Mouse (Mus musculus) urinary bladder, postnatal 14 days (tissue): Measurements from ENCODE around the gene Ppil2.

Experiments used
- DNase-seq: peaks from one replicate; pipeline ENCODE4 v3.0.0; 2021; ENCODE audit warnings: low spot score

Ppil2 gene

DNA sequence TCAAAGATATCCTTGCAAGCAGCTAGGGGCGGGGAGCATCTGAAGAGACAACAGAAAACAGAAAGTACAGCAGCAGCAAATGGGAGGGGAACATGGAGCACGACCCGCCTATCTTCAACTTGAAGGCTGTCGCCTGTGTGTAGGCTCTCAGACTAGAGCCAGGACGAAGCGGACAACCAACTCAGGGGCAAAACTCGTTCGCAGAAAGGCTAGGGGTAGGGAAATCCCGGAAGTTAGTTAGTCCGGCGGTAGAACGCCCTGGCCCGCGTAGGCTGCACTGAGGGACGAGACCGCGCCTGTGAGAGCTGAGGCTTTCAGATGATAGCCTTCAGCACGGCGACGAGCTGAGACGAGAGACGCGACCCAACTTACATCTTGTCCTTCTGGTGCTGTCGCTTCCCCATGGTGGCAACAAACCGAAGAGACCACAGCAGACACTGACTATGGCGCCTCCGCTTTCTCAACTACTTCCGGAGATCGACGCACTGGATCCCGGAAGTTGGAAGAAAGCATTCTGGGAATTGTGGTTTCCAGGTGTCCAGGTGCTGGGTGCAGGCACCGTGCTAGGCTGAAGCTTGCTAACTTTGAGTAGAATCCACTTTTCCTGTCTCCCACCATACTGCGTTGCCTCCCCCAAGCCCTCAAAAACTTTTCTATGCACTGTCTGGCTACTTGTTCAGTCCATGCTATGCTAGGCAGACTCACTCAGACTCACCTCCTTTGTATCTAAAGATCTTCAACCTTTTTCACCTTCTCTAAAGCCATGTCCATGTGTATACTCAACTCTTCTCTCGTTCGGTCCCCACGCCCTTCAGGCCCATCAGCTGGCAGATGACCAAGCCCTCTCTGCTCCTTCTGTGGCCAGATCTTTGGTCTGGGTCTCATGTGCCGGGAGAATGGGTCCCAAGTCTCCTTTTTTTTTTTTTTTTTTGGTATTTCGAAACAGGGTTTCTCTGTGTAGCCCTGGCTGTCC lies at the start of gene Ppil2:
Ppil2 (minus strand) TSS at position 487 of the 973 bp plus-strand sequence.
- peak; percentile 64 for DNase-seq

DNA sequence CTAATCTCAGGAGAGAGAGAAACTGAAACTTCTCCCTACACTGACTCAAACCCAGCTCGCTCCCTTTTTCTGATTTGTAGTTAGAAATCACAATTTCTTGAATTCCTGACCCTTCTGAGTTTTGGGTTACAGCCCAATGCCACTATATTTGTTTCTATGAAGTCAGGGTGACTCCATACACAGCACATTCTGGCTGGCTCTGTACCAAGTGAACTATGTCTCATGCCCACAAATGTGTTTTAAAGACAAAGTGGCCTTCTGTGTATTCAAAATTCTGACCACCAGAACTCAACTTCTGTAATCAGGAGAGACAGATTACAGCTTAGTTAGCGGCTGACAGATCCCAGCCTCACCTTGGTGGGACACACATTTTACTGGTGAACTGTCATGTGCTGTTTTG lies 43.3 kb upstream of the Ppil2 start:
- no peak for DNase-seq

DNA sequence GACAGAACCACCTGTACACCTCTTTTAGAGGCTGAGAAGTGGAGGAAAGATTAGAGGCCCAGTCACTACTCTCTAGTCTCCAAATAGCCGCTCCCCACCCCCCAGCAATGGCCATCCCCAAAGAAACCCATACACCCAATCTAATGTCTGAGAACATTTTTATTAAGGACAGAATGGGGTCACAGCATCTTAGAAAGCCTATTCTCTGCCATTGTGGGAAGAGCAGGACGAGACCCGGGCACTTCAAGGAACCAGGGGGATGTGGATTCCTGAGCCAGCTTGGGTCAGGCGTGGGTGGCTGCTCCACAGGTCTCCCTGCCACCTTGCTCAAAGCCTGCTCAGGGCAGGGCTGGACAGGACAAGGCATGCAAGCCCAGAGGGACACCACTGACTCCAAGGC lies 40.8 kb upstream of the Ppil2 start:
- no peak for DNase-seq

DNA sequence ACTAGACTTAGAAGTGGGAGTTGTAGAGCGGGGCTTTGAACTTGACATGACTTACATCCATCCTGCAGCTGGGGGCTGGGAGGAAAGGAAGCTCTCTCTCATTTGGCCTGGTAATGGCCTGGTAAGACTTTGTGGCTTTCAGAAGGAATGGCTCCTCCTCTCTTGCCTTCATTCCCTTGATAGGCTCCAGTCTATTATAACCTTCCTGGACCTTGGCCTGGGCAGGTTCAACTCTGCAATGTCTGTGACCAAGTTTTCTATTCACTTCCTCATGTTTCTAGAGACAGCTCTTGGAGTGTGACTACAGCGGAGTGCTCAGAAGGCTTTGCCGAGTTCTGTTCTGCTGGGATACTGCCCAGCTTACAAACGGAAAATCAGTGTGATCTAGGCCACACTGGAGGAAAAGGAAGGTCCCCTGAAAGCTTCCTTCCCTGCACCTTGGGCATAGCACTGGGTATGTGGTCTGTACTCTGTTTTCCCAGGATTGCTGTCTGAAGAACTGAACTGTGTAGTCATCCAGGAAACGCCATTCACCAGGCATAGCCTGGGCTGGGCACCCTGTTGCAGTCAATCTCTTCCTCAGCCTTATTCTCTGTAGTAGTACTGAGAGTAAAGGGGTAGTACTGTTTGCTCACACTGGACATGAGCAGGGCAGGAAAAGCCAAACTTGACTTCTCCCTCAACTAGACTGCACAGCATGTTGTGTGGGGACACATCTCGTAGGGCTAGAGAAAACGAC lies 39.6 kb upstream of the Ppil2 start:
- no peak for DNase-seq

DNA sequence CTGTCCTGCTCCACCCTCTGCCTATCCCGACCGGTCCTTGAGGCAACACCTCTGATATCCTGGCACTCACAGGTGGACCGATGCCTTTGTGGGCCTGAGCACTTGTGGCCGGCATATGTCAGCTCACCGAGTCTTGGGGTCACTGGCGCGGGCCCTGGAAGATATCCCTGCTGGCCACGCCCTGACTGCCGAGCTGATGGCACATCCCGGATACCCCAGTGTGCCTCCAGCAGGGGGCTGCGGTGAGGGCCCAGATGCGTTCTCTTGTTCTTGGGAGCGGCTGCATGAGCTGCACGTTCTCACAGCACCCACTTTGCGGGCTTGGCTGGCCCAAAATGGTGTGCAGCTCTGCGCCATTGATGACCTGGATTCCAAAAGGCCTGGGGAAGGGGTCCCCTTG lies 37.0 kb upstream of the Ppil2 start:
- DNase-seq = peak; percentile 15

DNA sequence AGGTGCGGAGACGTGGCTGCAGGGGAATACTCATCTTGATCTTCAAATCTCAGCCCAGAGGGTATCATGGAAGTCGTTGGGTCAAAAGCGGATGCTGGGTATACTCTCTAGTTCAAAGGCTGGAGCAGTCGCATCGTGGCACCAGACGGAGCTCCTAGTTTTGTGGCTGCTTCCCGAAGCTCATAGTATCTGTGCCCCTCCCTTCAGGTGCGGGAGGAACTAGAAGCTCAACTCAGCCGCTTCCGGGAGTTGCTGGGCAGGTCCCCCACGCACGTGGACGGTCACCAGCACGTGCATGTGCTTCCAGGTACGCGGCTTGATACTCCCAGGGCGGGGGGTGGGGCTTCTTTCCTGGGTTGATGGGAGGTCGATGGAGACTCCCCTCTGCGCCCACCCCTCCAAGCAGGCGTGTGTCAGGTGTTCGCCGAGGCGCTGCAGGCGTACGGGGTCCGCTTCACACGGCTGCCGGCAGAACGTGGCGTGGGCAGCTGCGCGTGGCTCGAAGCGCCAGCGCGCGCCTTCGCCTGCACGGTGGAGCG lies 36.4 kb upstream of the Ppil2 start:
- DNase-seq = peak; percentile 24

DNA sequence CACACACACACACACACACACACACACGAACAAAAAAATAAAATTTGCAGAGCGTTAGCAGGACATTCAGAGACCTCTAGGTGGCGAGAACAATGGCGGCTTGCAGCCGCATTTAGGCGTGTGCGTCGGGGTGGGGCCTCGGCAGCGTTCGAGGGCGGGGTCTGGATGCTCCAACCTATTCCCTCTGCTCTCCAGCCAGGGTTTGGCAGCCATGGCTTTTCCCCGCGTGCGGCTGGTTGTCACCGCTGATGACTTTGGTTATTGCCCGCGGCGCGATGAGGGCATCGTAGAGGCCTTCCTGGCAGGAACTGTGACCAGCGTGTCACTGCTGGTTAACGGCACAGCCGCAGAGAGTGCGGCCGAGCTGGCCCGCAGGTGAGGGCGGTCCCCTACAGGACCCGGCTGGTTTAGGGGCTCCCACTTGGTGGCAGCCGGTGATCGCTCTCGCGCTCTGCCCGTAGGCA lies 35.7 kb upstream of the Ppil2 start, which contains the start of gene Ccdc116:
Ccdc116 (minus strand) TSS at position 458 of the 464 bp plus-strand sequence.
- peak; percentile 83 for DNase-seq

DNA sequence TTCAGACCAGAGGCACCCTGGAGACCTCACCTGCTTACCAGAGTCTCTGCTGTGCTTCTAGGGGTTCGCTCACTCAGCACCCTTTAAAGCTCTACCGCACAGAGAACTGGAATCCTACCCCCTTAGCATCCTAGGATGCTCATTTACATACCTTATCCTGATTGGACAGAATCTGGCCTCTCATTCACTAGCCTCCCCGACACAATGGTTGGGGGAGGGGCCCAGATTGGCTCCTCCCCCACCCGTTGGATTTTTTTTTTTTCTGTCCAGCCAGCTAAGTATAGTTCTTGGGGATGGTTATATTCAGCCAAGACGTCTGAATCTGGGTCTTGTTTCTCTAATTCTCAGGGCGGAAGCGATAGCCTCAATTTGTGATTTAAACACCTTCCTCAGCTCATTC lies 33.3 kb upstream of the Ppil2 start, which contains the start of gene Ydjc:
Ydjc (plus strand) TSS at position 283 of the 400 bp plus-strand sequence.
- DNase-seq = no peak

DNA sequence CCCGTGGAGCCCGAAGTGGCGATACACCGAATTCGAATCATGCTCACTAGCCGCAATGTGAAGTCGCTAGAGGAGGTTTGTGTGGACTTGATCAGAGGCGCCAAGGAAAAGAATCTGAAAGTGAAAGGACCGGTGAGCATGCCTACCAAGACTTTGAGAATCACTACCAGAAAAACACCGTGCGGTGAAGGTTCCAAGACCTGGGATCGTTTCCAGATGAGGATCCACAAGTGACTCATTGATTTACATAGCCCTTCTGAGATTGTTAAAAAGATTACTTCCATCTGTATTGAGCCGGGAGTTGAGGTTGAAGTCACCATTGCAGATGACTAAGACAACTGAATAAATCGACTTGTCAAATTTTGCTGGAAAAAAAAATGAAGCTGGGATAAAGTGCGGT lies 26.3 kb upstream of the Ppil2 start:
- no peak for DNase-seq

DNA sequence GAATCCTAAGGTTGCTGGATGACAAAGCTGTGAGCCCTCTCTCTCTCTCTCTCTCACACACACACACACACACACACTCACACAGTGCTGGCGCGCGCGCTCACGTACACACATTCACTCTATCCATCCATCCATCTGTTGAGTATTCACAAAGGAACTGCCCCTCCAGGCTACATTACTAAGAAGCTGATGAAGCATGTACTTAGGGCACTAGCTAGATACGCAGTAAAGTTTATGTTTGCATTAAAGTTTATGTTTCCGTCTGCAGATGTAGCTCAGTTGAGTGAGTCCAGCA lies 21.8 kb upstream of the Ppil2 start:
- no peak for DNase-seq

DNA sequence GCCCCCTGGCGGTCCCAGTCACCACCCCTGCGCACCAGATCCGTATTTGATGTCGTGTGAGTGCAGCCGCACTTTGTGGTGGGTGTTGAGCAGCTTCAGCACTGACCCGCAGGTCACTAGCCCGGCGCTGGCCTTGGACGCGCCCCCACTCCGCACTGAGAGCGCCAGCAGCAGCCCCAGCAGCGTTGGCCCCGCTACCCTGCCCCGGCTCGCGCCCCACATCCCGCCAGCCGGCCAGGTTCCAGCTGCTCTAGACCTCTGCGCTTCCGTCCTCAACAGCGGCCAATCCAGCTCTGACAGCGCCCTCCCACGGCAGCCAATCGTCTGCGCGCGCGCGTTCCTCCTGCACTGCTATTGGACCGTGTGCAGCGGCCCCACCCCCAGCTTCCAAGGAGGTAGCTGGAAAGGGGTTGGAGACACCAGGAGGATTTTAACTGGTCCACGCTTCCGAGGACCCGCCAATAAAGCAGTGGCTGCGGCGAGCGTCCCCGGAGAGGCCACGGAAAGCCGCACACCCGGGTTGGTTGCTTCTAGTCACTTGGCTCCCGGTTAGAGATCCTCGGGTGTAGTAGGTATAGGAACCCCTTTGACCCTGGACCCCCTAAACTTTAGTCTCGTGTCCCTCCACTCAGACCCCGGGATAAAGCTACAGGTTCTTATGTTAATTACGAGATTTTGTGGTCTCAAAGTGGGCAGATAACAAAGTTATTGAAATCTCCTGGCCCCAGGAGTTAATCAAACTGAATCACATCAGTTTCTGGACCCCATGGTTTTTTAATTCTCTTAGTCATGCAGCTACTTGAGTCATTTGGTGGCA lies 21.2 kb upstream of the Ppil2 start, which contains the start of gene Sdf2l1:
Sdf2l1 (minus strand) TSS at position 295 of the 817 bp plus-strand sequence.
- DNase-seq = peak; percentile 97

DNA sequence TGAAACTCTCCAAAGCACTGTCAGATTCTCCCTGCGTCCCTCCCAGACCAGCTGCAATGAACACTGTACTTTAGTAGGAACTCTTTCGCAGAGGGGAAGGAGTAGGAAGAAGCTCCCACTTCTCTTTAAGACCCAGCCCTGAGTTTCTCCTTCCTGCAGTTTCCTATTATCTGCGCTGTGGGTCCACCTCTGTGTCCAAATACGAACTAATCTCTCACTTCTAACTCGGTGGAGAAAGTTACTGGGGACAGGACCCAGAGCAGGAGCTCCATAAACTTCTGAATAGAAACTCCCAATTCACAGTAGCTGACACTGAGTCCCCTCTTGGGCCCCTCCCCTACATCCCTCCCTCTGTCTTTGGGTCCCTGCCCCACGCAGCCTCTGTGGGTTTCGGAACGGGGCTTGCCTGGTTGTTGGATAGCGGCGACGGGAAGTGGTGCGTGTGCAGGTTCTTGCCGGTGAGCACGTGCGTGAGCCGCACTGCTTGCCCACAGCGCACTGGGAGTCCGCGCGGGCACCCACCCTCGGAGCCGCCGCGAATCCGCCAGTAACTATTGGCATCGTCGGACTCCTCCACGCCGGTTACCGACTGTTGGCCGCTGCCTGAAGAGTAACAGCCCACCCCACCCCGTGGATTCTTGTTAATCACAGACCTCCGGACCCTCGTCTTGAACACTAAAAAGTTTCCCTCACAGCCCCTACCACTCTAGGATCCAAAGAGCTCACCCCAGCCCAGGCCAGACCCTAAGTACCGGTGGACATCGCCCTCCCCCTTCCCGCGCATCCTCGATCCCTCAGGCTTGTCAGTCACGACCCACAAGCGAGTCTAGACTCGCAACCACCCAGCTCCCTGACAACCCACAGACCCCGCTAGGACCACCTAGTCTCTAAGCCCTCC lies 20.4 kb upstream of the Ppil2 start:
- no peak for DNase-seq

DNA sequence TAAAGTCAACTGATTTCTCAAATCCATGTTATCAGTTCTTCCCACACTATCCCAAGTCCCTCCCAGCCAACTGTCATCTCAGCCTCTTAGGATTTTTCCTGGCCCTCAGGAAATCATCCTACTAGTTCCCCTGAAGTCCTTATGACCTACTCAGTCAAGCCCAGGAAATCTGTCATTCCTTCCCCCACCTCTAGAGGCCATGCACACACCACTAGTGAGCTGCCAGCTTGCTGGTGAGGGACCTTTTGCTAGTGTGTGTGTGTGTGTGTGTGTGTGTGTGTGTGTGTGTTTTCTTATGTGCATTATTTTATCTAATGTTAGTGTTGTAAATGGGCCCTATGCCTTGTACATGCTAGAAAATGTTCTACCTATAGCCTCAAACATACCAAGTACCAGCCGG lies 16.2 kb upstream of the Ppil2 start:
- DNase-seq = peak; percentile 52

DNA sequence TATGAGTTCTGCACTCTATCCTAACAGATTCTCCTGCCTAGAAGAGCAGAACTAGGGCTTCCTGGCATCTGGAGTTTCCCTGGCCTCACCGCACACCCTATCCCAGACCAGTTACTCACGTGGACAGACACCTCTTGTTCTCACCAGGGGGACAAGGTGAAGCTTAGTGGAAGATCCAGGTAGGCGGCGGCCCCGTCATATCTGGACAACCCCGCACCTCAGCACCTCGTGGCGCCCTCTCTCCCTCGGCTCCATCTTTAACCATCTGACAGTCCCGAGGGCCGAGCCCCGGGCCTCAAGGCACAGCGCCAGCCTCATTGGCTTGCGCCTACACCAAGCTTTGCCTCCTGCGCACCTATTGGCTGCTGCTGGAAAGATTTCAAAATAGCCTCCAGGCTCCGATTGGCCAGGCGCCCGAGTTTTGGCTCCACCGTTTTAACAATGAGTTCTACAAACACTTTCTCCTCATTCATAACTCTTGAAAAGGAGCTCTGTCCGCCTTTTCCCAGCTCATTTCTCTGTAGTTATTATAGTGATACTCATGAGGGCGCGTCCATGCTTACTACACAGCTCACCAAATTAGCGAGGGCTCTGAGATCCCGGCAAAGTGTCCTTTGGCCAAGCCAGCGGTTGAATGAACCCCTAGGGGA lies 13.9 kb upstream of the Ppil2 start, which contains the start of gene 2610318N02Rik:
2610318N02Rik (minus strand) TSS at position 297 of the 650 bp plus-strand sequence.
- DNase-seq = peak; percentile 79

DNA sequence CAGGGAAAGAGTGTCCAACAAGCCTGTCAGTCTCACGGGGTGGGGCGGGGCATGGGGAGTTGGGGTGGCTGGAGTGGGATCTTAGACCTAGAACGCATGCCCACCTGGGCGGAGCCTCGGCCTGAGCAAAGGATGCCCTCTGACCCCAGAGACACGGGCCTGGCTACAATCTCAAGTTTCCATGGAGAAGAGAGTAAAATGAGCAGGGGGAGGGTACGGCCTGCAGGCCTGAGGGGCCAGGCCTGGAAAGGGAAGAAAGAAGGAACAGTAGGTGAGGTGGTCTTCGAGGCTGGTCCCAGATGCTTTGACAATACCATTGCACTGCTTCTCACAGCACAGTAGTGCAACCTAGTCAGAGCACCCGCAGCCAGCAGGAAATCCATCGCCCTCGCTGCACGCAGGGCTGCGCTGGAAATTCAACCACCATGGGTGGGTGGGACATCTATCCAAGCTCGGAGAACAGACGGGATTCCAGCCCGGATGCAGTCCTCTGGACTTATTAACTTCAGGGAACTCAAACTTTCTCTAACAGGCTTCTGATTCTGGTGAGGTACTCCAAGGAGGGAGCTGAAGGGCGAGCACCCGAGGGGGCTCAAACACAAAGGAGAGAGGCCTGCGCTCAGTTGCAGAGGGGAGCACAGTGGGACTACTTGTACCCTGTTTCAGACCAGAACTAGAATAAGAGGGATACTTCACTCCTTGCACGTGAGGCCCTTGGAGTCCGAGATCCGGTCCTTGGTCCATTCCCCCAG lies 13.2 kb upstream of the Ppil2 start:
- DNase-seq = no peak

DNA sequence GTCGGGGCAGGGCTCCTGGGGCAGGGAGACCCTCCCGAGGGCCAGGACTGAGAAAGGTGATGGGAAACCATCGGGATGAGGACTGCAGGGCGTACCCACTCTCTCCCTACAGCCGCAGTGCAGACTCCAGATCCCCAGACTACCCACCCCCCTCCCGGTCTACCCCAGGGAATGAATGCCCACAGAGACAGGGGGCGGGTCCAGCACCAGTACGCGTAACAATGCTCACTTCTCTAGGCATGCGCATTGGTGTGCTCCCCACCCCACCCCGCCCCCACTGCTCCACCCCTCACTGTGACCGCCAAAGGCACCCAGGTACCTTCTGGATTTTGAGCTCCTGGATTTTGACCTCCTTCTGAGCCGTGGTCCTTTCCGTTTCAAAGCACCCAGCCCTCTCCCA lies 10.5 kb upstream of the Ppil2 start:
- no peak for DNase-seq

DNA sequence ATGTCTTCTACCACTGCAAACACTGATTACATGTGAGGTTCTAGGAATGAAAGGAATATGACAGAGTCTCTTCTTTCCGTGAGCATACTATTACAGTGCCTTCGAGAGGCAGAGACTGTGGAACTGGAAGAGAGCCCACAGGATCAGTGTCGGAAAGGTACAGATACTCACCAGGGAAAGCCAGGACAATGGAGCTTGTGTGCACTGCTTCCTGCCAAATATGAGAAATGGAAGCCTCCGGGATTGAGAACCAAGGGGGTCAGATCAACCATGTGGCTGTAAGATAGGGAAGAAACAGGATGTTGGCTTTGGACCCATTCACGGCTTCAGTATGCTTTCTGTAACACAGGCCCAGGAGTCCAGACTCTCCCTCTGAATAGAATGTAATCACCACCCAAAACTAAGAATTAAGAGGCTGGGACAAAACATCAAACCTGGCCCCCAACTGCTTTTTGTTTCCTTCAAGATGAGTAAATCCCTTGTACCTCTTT lies 6.3 kb upstream of the Ppil2 start:
- DNase-seq = no peak

DNA sequence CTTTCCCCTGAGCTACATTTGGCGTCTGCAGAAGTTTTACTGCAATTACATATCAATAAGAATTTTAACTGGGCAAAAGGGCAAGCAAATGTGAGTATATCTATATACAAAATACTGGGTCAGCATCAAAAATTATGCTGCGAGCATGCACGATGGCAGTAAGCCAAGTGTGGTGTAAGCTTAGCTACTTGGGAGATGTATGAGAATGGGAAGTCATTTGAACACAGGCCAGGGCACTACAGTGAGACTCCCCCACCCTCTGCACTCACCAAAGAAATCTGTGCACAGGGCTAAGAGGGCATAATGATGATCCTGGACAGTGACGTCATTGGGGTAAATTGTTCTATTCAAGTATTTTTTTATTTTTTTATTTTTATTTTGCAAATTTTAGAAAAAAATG lies 6.5 kb downstream of the Ppil2 start:
- no peak for DNase-seq

DNA sequence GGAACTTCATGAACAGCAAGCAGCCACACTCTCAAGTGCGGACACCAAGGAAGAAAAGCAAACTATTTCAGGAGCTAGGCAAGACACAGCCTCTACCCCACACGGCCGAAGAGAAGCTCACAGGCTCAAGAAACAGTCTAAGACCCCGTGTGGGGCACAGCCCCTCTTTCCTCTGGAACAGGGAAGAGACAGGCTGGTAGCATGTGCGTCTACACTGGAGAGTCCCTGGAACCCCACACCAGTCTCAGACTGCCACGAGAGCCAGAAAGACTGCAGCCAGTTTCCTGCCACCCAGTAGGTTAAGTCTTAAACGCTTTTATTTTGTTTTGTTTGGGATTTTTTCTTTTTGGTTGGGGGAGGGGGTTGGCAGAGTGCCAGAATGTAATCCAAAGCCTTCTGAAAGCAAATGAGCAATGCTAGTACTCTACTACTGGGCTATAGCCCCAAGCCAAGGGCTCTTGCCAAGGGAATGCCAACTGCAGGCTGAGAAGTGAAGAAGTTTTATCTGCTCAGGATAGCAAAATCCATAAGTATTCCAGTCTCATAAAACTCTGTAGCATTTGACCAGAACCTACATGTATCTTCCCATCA lies 8.3 kb downstream of the Ppil2 start:
- no peak for DNase-seq
